Mouse (Mus musculus) midbrain, embryonic 10.5 days (tissue): ENCODE data around the gene Bbip1. TPM values are rescaled to one million over a fixed set of nuclear protein-coding genes. Genes with fewer than 3 reads are reported as not detected.

ENCODE experiments used
- DNase-seq: peaks from one replicate; pipeline ENCODE4 v3.0.0-alpha.2; 2017; ENCODE audit warnings: low spot score
- H3K27ac ChIP-seq: fragments of 300-500 bp; sonication (generic); replicated peaks from 2 replicates; pipeline ENCODE4 v1.5.1; 2016; ENCODE audit warnings: mild to moderate bottlenecking
- H3K27me3 ChIP-seq: fragments of 300-500 bp; sonication (generic); 2 replicates; pipeline ENCODE4 v1.6.1; 2016; ENCODE audit warnings: low read depth, mild to moderate bottlenecking; ENCODE audit not compliant: poor library complexity, severe bottlenecking
- H3K36me3 ChIP-seq: fragments of 300-500 bp; sonication (generic); 2 replicates; pipeline ENCODE4 v1.6.1; 2016; ENCODE audit warnings: mild to moderate bottlenecking, moderate library complexity
- H3K4me1 ChIP-seq: fragments of 300-500 bp; sonication (generic); 2 replicates; pipeline ENCODE4 v1.6.1; 2016
- H3K4me3 ChIP-seq: fragments of 300-500 bp; sonication (generic); 2 replicates; pipeline ENCODE4 v1.5.1; 2016; ENCODE audit warnings: mild to moderate bottlenecking, moderate library complexity
- H3K9me3 ChIP-seq: fragments of 300-500 bp; sonication (generic); replicated peaks from 2 replicates; pipeline ENCODE4 v1.6.1; 2016; ENCODE audit warnings: mild to moderate bottlenecking
- WGBS: fragments of 180-500 bp; shearing (Covaris S2); methylation state at CpG from one replicate; pipeline ENCODE4 v1.1.7; 2016; 5-methylcytosine and 5-hydroxymethylcytosine counted together
- polyA plus RNA-seq: library from polyadenylated mRNA; unstranded; fragments of >200 nt; fragmentation: Nextera tagmentation; extraction: Ambion mirVana; gene quantifications from 2 replicates; pipeline ENCODE4 v1.2.1, GENCODE M21; 2016

Bbip1 gene
- polyA plus RNA-seq, 1 experiment from 2014 or later, result 121 TPM

- DNase-seq, result no peak
- H3K9me3 ChIP-seq, result no peaks in the 10 kb centered on the region
- WGBS, result 83% methylated on average over 12 of the region's 12 CpGs
- no peak overlapping the region for H3K27ac ChIP-seq
- H3K4me3 ChIP-seq, result no peak overlapping the region
- no peaks in the 10 kb centered on the region for H3K36me3 ChIP-seq
- H3K27me3 ChIP-seq, result no peaks in the 10 kb centered on the region; the same call in 1 of the 2 replicates
- 0 out of 2 replicates have a peak, but pooled peaks cover 4% of the 10 kb centered on the region for H3K4me1 ChIP-seq
These were observed 49.8 kb downstream of the Bbip1 start for GRCm38 (mm10) chr19:53894538-53895121.

GRCm38 (mm10) chr19:53893711-53894171 lies 50.7 kb downstream of the Bbip1 start:
- Histone ChIP-seq H3K4me1 (0 out of 2 replicates have a peak, but pooled peaks cover 4% of the 10 kb centered on the region), H3K9me3 (no peaks in the 10 kb centered on the region), H3K4me3 (no peak overlapping the region), H3K27me3 (no peaks in the 10 kb centered on the region; the same call in 1 of the 2 replicates), H3K36me3 (no peaks in the 10 kb centered on the region), H3K27ac (no peak overlapping the region)
- WGBS, result 77% methylated on average over 3 of the region's 3 CpGs
- no peak for DNase-seq

- H3K27ac ChIP-seq, result no peak overlapping the region
- 0 out of 2 replicates have a peak, but pooled peaks cover 4% of the 10 kb centered on the region for H3K4me1 ChIP-seq
- H3K9me3 ChIP-seq, result no peaks in the 10 kb centered on the region
- H3K36me3 ChIP-seq, result no peaks in the 10 kb centered on the region
- H3K4me3 ChIP-seq, result no peak overlapping the region
- H3K27me3 ChIP-seq, result no peaks in the 10 kb centered on the region; the same call in 1 of the 2 replicates
- DNase-seq, result no peak
- 75% methylated on average over 9 of the region's 9 CpGs for WGBS
These were observed 51.5 kb downstream of the Bbip1 start for GRCm38 (mm10) chr19:53892838-53893359.

GRCm38 (mm10) chr19:53892061-53892460 lies 52.4 kb downstream of the Bbip1 start, which contains the start of gene Pdcd4:
TSS of gene Pdcd4 (plus strand) at chr19:53892231.
- DNase-seq, result no peak
- 71% methylated on average over 3 of the region's 3 CpGs for WGBS
- H3K27ac ChIP-seq, result 0 out of 2 replicates have a peak within 1 kb of the TSS, but pooled peaks have one; percentile 6

GRCm38 (mm10) chr19:53891569-53891968 lies 52.9 kb downstream of the Bbip1 start:
- no peak overlapping the region for H3K27ac ChIP-seq
- no peaks in the 10 kb centered on the region; the same call in 1 of the 2 replicates for H3K27me3 ChIP-seq
- DNase-seq, result no peak
- 0 out of 2 replicates have a peak, but pooled peaks cover 4% of the 10 kb centered on the region for H3K4me1 ChIP-seq
- no peak overlapping the region for H3K4me3 ChIP-seq
- 85% methylated on average over 2 of the region's 2 CpGs for WGBS
- H3K36me3 ChIP-seq, result no peaks in the 10 kb centered on the region
- no peaks in the 10 kb centered on the region for H3K9me3 ChIP-seq

More at GRCm38 (mm10) chr19:53892061-53892460, 52.4 kb downstream of the Bbip1 start, which contains the start of gene Pdcd4:
- Histone ChIP-seq H3K9me3 (no peaks in the 10 kb centered on the region), H3K4me3 (no peak within 1 kb of the TSS), H3K36me3 (no peaks in the 10 kb centered on the region), H3K27me3 (no peaks in the 10 kb centered on the region; the same call in 1 of the 2 replicates), H3K4me1 (0 out of 2 replicates have a peak, but pooled peaks cover 4% of the 10 kb centered on the region)

- 68% methylated on average over 5 of the region's 5 CpGs for WGBS
- DNase-seq, result no peak
- no peaks in the 10 kb centered on the region for H3K36me3 ChIP-seq
- no peaks in the 10 kb centered on the region; the same call in 1 of the 2 replicates for H3K27me3 ChIP-seq
- 0 out of 2 replicates have a peak, but pooled peaks cover 4% of the 10 kb centered on the region for H3K4me1 ChIP-seq
- H3K27ac ChIP-seq, result no peak overlapping the region
- no peaks in the 10 kb centered on the region for H3K9me3 ChIP-seq
- H3K4me3 ChIP-seq, result no peak overlapping the region
These were observed 53.6 kb downstream of the Bbip1 start for GRCm38 (mm10) chr19:53890781-53891251.

- no peaks in the 10 kb centered on the region for H3K9me3 ChIP-seq
- no peak for DNase-seq
- WGBS, result 61% methylated on average over 5 of the region's 5 CpGs
- no peaks in the 10 kb centered on the region; the same call in 1 of the 2 replicates for H3K27me3 ChIP-seq
- H3K4me3 ChIP-seq, result no peak overlapping the region
- H3K27ac ChIP-seq, result no peak overlapping the region
- peaks cover 9% of the 10 kb centered on the region for H3K4me1 ChIP-seq
- H3K36me3 ChIP-seq, result no peaks in the 10 kb centered on the region
These were observed 54.2 kb downstream of the Bbip1 start for GRCm38 (mm10) chr19:53890274-53890673.

GRCm38 (mm10) chr19:53889555-53889954 lies 54.9 kb downstream of the Bbip1 start:
- H3K36me3 ChIP-seq, result no peaks in the 10 kb centered on the region
- H3K4me3 ChIP-seq, result no peak overlapping the region
- no peak for DNase-seq
- H3K4me1 ChIP-seq, result peaks cover 10% of the 10 kb centered on the region
- no peaks in the 10 kb centered on the region for H3K9me3 ChIP-seq
- 83% methylated on average over 5 of the region's 5 CpGs for WGBS
- H3K27ac ChIP-seq, result no peak overlapping the region
- no peaks in the 10 kb centered on the region; the same call in 1 of the 2 replicates for H3K27me3 ChIP-seq

GRCm38 (mm10) chr19:53888331-53888730 lies 56.1 kb downstream of the Bbip1 start:
- Histone ChIP-seq H3K36me3 (no peaks in the 10 kb centered on the region), H3K27ac (no peak overlapping the region), H3K9me3 (no peaks in the 10 kb centered on the region), H3K4me3 (no peak overlapping the region), H3K27me3 (no peaks in the 10 kb centered on the region; the same call in 1 of the 2 replicates), H3K4me1 (peaks cover 10% of the 10 kb centered on the region)
- WGBS, result 90% methylated on average over 9 of the region's 9 CpGs
- DNase-seq, result no peak

- H3K27ac ChIP-seq, result no peak overlapping the region
- H3K9me3 ChIP-seq, result no peaks in the 10 kb centered on the region
- no peak overlapping the region for H3K4me3 ChIP-seq
- 85% methylated on average over 3 of the region's 3 CpGs for WGBS
- peaks cover 10% of the 10 kb centered on the region for H3K4me1 ChIP-seq
- DNase-seq, result no peak
- no peaks in the 10 kb centered on the region; the same call in 1 of the 2 replicates for H3K27me3 ChIP-seq
- no peaks in the 10 kb centered on the region for H3K36me3 ChIP-seq
These were observed 56.6 kb downstream of the Bbip1 start for GRCm38 (mm10) chr19:53887822-53888221.

GRCm38 (mm10) chr19:53886576-53887370 lies 57.7 kb downstream of the Bbip1 start:
- Histone ChIP-seq H3K27me3 (no peaks in the 10 kb centered on the region; the same call in 1 of the 2 replicates), H3K4me1 (peaks cover 6% of the 10 kb centered on the region), H3K9me3 (no peaks in the 10 kb centered on the region), H3K36me3 (no peaks in the 10 kb centered on the region), H3K4me3 (no peak overlapping the region), H3K27ac (no peak overlapping the region)
- WGBS, result 88% methylated on average over 10 of the region's 10 CpGs
- DNase-seq, result no peak

GRCm38 (mm10) chr19:53885450-53885849 lies 59.0 kb downstream of the Bbip1 start:
- DNase-seq, result no peak
- Histone ChIP-seq H3K4me3 (no peak overlapping the region), H3K36me3 (no peaks in the 10 kb centered on the region), H3K9me3 (no peaks in the 10 kb centered on the region), H3K27me3 (no peaks in the 10 kb centered on the region; the same call in 1 of the 2 replicates), H3K27ac (no peak overlapping the region), H3K4me1 (peaks cover 6% of the 10 kb centered on the region)
- WGBS, result 26% methylated on average over 10 of the region's 10 CpGs
